Mouse (Mus musculus) forebrain, embryonic 15.5 days (tissue): ENCODE measurements around the gene Mapk3. TPM values are rescaled to one million over a fixed set of nuclear protein-coding genes. Genes with fewer than 3 reads are reported as not detected.

Experiments used
- ATAC-seq: fragments of 200-750 bp; cut with Nextera tagmentation; replicated peaks from 2 replicates; pipeline ENCODE4 v1.8.0; 2017; ENCODE audit warnings: mild to moderate bottlenecking, moderate TSS enrichment, moderate library complexity
- H3K27ac ChIP-seq: fragments of 300-500 bp; sonication (generic); replicated peaks from 2 replicates; pipeline ENCODE4 v1.5.1; 2015; ENCODE audit warnings: mild to moderate bottlenecking, inconsistent platforms
- H3K27me3 ChIP-seq: fragments of 300-500 bp; sonication (generic); 2 replicates; pipeline ENCODE4 v1.6.1; 2015; ENCODE audit warnings: inconsistent platforms
- H3K36me3 ChIP-seq: fragments of 300-500 bp; sonication (generic); 2 replicates; pipeline ENCODE4 v1.6.1; 2015; ENCODE audit warnings: mild to moderate bottlenecking, inconsistent platforms
- H3K4me1 ChIP-seq: fragments of 300-500 bp; sonication (generic); 2 replicates; pipeline ENCODE4 v1.6.1; 2015; ENCODE audit warnings: inconsistent platforms
- H3K4me2 ChIP-seq: fragments of 300-500 bp; sonication (generic); replicated peaks from 2 replicates; pipeline ENCODE4 v1.6.1; 2015; ENCODE audit warnings: mild to moderate bottlenecking, inconsistent platforms
- H3K4me3 ChIP-seq: fragments of 300-500 bp; sonication (generic); 2 replicates; pipeline ENCODE4 v1.5.1; 2015; ENCODE audit warnings: mild to moderate bottlenecking, inconsistent platforms
- H3K9ac ChIP-seq: fragments of 300-500 bp; sonication (generic); replicated peaks from 2 replicates; pipeline ENCODE4 v1.6.1; 2015; ENCODE audit warnings: mild to moderate bottlenecking, inconsistent platforms
- H3K9me3 ChIP-seq: fragments of 300-500 bp; sonication (generic); 2 replicates; pipeline ENCODE4 v1.6.1; 2016; ENCODE audit warnings: inconsistent platforms
- WGBS: fragments of 180-500 bp; shearing (Covaris S2); methylation state at CpG from one replicate; pipeline ENCODE4 v1.1.7; 2015; ENCODE audit warnings: mixed read lengths; 5-methylcytosine and 5-hydroxymethylcytosine counted together
- polyA plus RNA-seq: library from polyadenylated mRNA; unstranded; fragments of >200 nt; fragmentation: Nextera tagmentation; extraction: Ambion mirVana; gene quantifications from 2 replicates; pipeline ENCODE4 v1.2.1, GENCODE M21; 2015

The Mapk3 gene
- polyA plus RNA-seq, 1 experiment from 2014 or later: 101 TPM

GRCm38 (mm10) chr7:126760956-126761355 lies 1.6 kb downstream of the Mapk3 start:
- Histone ChIP-seq H3K4me2 (peak overlapping the region; percentile 79), H3K4me1 (peaks cover 39% of the 10 kb centered on the region), H3K4me3 (peak overlapping the region; percentile 91), H3K27ac (peak overlapping the region; percentile 90), H3K36me3 (peaks cover 31% of the 10 kb centered on the region), H3K27me3 (no peaks in the 10 kb centered on the region), H3K9ac (peak overlapping the region; percentile 88; the same call in 1 of the 2 replicates), H3K9me3 (no peaks in the 10 kb centered on the region)
- WGBS: 74% methylated on average over 4 of the region's 4 CpGs
- no peak for ATAC-seq

GRCm38 (mm10) chr7:126761529-126762067 lies 2.2 kb downstream of the Mapk3 start:
- Histone ChIP-seq H3K4me2 (peak overlapping the region; percentile 79; the same call in 1 of the 2 replicates), H3K27ac (peak overlapping the region; percentile 90), H3K9ac (no peak overlapping the region), H3K36me3 (peaks cover 37% of the 10 kb centered on the region), H3K9me3 (no peaks in the 10 kb centered on the region), H3K4me1 (peaks cover 39% of the 10 kb centered on the region), H3K4me3 (no peak overlapping the region), H3K27me3 (no peaks in the 10 kb centered on the region)
- ATAC-seq: no peak
- 79% methylated on average over 6 of the region's 6 CpGs for WGBS

GRCm38 (mm10) chr7:126762471-126763008 lies 3.1 kb downstream of the Mapk3 start:
- peaks cover 42% of the 10 kb centered on the region for H3K36me3 ChIP-seq
- H3K4me3 ChIP-seq: peak overlapping the region; percentile 29
- peak overlapping the region; percentile 38 for H3K9ac ChIP-seq
- H3K4me2 ChIP-seq: peak overlapping the region; percentile 43
- 53% methylated on average over 17 of the region's 17 CpGs for WGBS
- H3K9me3 ChIP-seq: no peaks in the 10 kb centered on the region
- ATAC-seq: no peak
- H3K4me1 ChIP-seq: peaks cover 39% of the 10 kb centered on the region
- H3K27me3 ChIP-seq: no peaks in the 10 kb centered on the region
- H3K27ac ChIP-seq: peak overlapping the region; percentile 90

GRCm38 (mm10) chr7:126765540-126765939 lies 6.1 kb downstream of the Mapk3 start:
- peaks cover 70% of the 10 kb centered on the region for H3K36me3 ChIP-seq

GRCm38 (mm10) chr7:126766201-126766600 lies 6.8 kb downstream of the Mapk3 start, which contains the start of gene Gdpd3:
Gene Gdpd3 (plus strand): TSS chr7:126766334.
- Histone ChIP-seq H3K27me3 (no peaks in the 10 kb centered on the region), H3K4me1 (peaks cover 25% of the 10 kb centered on the region), H3K4me3 (no peak within 1 kb of the TSS), H3K27ac (no peak within 1 kb of the TSS), H3K4me2 (no peak within 1 kb of the TSS), H3K36me3 (peaks cover 76% of the 10 kb centered on the region), H3K9me3 (no peaks in the 10 kb centered on the region), H3K9ac (no peak within 1 kb of the TSS)
- ATAC-seq: no peak
- 94% methylated on average over 16 of the region's 16 CpGs for WGBS

More at GRCm38 (mm10) chr7:126765540-126765939, 6.1 kb downstream of the Mapk3 start:
- H3K9me3 ChIP-seq: no peaks in the 10 kb centered on the region
- H3K4me3 ChIP-seq: no peak overlapping the region
- no peak for ATAC-seq
- no peak overlapping the region for H3K4me2 ChIP-seq
- H3K27me3 ChIP-seq: no peaks in the 10 kb centered on the region
- no peak overlapping the region for H3K9ac ChIP-seq
- H3K4me1 ChIP-seq: peaks cover 31% of the 10 kb centered on the region
- 93% methylated on average over 9 of the region's 9 CpGs for WGBS
- no peak overlapping the region for H3K27ac ChIP-seq

GRCm38 (mm10) chr7:126767001-126767400 lies 7.6 kb downstream of the Mapk3 start:
- H3K4me3 ChIP-seq: no peak overlapping the region
- no peak overlapping the region for H3K9ac ChIP-seq
- H3K27me3 ChIP-seq: no peaks in the 10 kb centered on the region
- H3K36me3 ChIP-seq: peaks cover 77% of the 10 kb centered on the region
- no peak overlapping the region for H3K4me2 ChIP-seq
- H3K27ac ChIP-seq: no peak overlapping the region
- H3K9me3 ChIP-seq: no peaks in the 10 kb centered on the region
- no peak for ATAC-seq
- WGBS: 92% methylated on average over 8 of the region's 8 CpGs
- H3K4me1 ChIP-seq: peaks cover 17% of the 10 kb centered on the region

GRCm38 (mm10) chr7:126770784-126771183 lies 11.4 kb downstream of the Mapk3 start:
- peaks cover 3% of the 10 kb centered on the region for H3K4me1 ChIP-seq
- no peak overlapping the region for H3K27ac ChIP-seq
- no peaks in the 10 kb centered on the region for H3K27me3 ChIP-seq
- H3K9me3 ChIP-seq: no peaks in the 10 kb centered on the region
- H3K36me3 ChIP-seq: peaks cover 47% of the 10 kb centered on the region
- WGBS: 90% methylated on average over 12 of the region's 12 CpGs
- no peak for ATAC-seq
- H3K9ac ChIP-seq: no peak overlapping the region
- no peak overlapping the region for H3K4me3 ChIP-seq
- no peak overlapping the region for H3K4me2 ChIP-seq

GRCm38 (mm10) chr7:126773351-126773750 lies 13.9 kb downstream of the Mapk3 start:
- Histone ChIP-seq H3K9me3 (no peaks in the 10 kb centered on the region), H3K4me2 (no peak overlapping the region), H3K27me3 (no peaks in the 10 kb centered on the region), H3K4me1 (peaks cover 25% of the 10 kb centered on the region), H3K27ac (no peak overlapping the region), H3K9ac (no peak overlapping the region), H3K36me3 (peaks cover 28% of the 10 kb centered on the region), H3K4me3 (no peak overlapping the region)
- no peak for ATAC-seq
- 81% methylated on average over 2 of the region's 2 CpGs for WGBS

- H3K4me2 ChIP-seq: no peak overlapping the region
- H3K9me3 ChIP-seq: no peaks in the 10 kb centered on the region
- WGBS: 86% methylated on average over 2 of the region's 2 CpGs
- ATAC-seq: no peak
- H3K27me3 ChIP-seq: no peaks in the 10 kb centered on the region
- H3K36me3 ChIP-seq: peaks cover 17% of the 10 kb centered on the region
- no peak overlapping the region for H3K27ac ChIP-seq
- H3K4me3 ChIP-seq: no peak overlapping the region
- H3K9ac ChIP-seq: no peak overlapping the region
- H3K4me1 ChIP-seq: peaks cover 31% of the 10 kb centered on the region
These were observed 15.1 kb downstream of the Mapk3 start for GRCm38 (mm10) chr7:126774463-126774862.

GRCm38 (mm10) chr7:126775185-126775977 lies 16.0 kb downstream of the Mapk3 start:
- Histone ChIP-seq H3K9me3 (no peaks in the 10 kb centered on the region), H3K27ac (0 out of 2 replicates have a peak overlapping the region, but pooled peaks have one; percentile 92), H3K4me3 (no peak overlapping the region), H3K4me2 (no peak overlapping the region), H3K9ac (no peak overlapping the region), H3K4me1 (peaks cover 40% of the 10 kb centered on the region), H3K36me3 (peaks cover 9% of the 10 kb centered on the region), H3K27me3 (no peaks in the 10 kb centered on the region)
- no peak for ATAC-seq
- 85% methylated on average over 10 of the region's 10 CpGs for WGBS

- no peak for ATAC-seq
- WGBS: 66% methylated on average over 3 of the region's 3 CpGs
- peak overlapping the region; percentile 87 for H3K4me2 ChIP-seq
- H3K36me3 ChIP-seq: peaks cover 4% of the 10 kb centered on the region
- H3K9me3 ChIP-seq: no peaks in the 10 kb centered on the region
- no peaks in the 10 kb centered on the region for H3K27me3 ChIP-seq
- peak overlapping the region; percentile 93; the same call in 1 of the 2 replicates for H3K9ac ChIP-seq
- peak overlapping the region; percentile 64; the same call in 1 of the 2 replicates for H3K4me3 ChIP-seq
- peaks cover 45% of the 10 kb centered on the region for H3K4me1 ChIP-seq
- H3K27ac ChIP-seq: peak overlapping the region; percentile 92
These were observed 16.5 kb downstream of the Mapk3 start for GRCm38 (mm10) chr7:126775978-126776234.

- no peaks in the 10 kb centered on the region for H3K27me3 ChIP-seq
- H3K4me2 ChIP-seq: peak within 1 kb of the TSS; percentile 87
- H3K9me3 ChIP-seq: no peaks in the 10 kb centered on the region
- WGBS: under 1% methylated on average over 37 of the region's 37 CpGs
- H3K9ac ChIP-seq: peak within 1 kb of the TSS; percentile 93
- peak within 1 kb of the TSS; percentile 64 for H3K4me3 ChIP-seq
- ATAC-seq: peak; percentile 90
- peaks cover 52% of the 10 kb centered on the region for H3K4me1 ChIP-seq
- peak within 1 kb of the TSS; percentile 92 for H3K27ac ChIP-seq
- H3K36me3 ChIP-seq: no peaks in the 10 kb centered on the region; the same call in 1 of the 2 replicates
These were observed 17.2 kb downstream of the Mapk3 start, which contains the start of gene Ypel3 for GRCm38 (mm10) chr7:126776598-126777057. Gene Ypel3 (plus strand): TSS chr7:126776955.
